Mouse (Mus musculus) stomach, postnatal 0 days (tissue): ENCODE measurements around the gene Icam2.

ENCODE experiments used
- CTCF ChIP-seq: IDR thresholded peaks from 2 replicates; pipeline ENCODE4 v1.5.1; 2016; ENCODE audit warnings: antibody characterized with exemption, low read depth, mild to moderate bottlenecking, moderate library complexity
- EP300 ChIP-seq: optimal IDR thresholded peaks from 2 replicates; pipeline ENCODE3; 2016; ENCODE audit warnings: antibody characterized with exemption

DNA sequence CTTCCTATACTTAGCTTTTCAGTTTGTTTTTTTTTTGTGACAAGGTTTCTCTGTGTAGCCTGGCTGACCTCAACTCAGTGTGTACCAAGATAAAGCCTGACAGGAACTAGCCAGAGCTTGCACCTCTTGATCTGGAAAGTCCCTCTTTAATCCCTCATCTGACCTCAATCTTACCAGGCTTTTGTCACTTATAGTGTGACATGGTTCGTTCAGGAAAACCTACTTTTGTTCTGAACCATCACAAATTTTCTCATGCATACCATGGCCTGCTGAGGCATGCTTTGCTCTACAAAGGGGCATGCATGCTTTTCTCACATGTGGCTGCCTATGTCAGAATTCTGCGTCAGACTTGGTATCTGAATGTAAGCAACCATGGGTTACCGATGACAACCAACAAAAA lies 28.5 kb upstream of the Icam2 start:
- no peak for TF ChIP-seq CTCF
- TF ChIP-seq EP300: no peak
